Mouse (Mus musculus) layer of hippocampus, postnatal 36 days (tissue): ENCODE results near the gene Upf1. TPM values are rescaled to one million over a fixed set of nuclear protein-coding genes. Genes with fewer than 3 reads are reported as not detected.

Experiments
- DNase-seq, 2 experiments: peaks; one replicate each; pipeline ENCODE4 v3.0.0; 2022
- total RNA-seq, 2 experiments: library from RNA; stranded (reverse); gene quantifications; 2 replicates each; pipeline ENCODE4 v1.2.3; 2021

The Upf1 gene
- 10 to 100 TPM; 70.4 to 72.6 TPM for total RNA-seq

GRCm38 (mm10) chr8:70353194-70353817 is at the start of gene Upf1:
Upf1 (minus strand) TSS chr8:70353278.
- DNase-seq, result peak; percentile 99

- DNase-seq, result no peak
Observed at GRCm38 (mm10) chr8:70397611-70398563, 44.8 kb upstream of the Upf1 start.

GRCm38 (mm10) chr8:70396184-70396583 is 43.1 kb upstream of the Upf1 start:
- DNase-seq, result no peak

- no peak for DNase-seq
Observed at GRCm38 (mm10) chr8:70395649-70396048, 42.6 kb upstream of the Upf1 start.

GRCm38 (mm10) chr8:70394269-70394998 is 41.4 kb upstream of the Upf1 start:
- DNase-seq, result no peak

- DNase-seq, result no peak
Observed at GRCm38 (mm10) chr8:70393087-70393486, 40.0 kb upstream of the Upf1 start.

GRCm38 (mm10) chr8:70389678-70390077 is 36.6 kb upstream of the Upf1 start:
- no peak for DNase-seq

GRCm38 (mm10) chr8:70383287-70383686 is 30.2 kb upstream of the Upf1 start:
- DNase-seq, result peak; percentile 66 to 68

GRCm38 (mm10) chr8:70380069-70380468 is 27.0 kb upstream of the Upf1 start:
- DNase-seq, result no peak

- DNase-seq, result no peak
Observed at GRCm38 (mm10) chr8:70377049-70377448, 24.0 kb upstream of the Upf1 start.

GRCm38 (mm10) chr8:70376275-70376741 is 23.2 kb upstream of the Upf1 start:
- no peak for DNase-seq

GRCm38 (mm10) chr8:70375212-70375859 is 22.3 kb upstream of the Upf1 start:
- no peak for DNase-seq

- DNase-seq, result no peak
Observed at GRCm38 (mm10) chr8:70374318-70374927, 21.3 kb upstream of the Upf1 start.

GRCm38 (mm10) chr8:70373397-70374317 is 20.6 kb upstream of the Upf1 start, which contains the start of gene Comp:
Comp (plus strand) TSS chr8:70373558.
- no peak for DNase-seq

- no peak for DNase-seq
Observed at GRCm38 (mm10) chr8:70371951-70372350, 18.9 kb upstream of the Upf1 start.

- DNase-seq, result no peak
Observed at GRCm38 (mm10) chr8:70370476-70370875, 17.4 kb upstream of the Upf1 start.

GRCm38 (mm10) chr8:70366588-70366987 is 13.5 kb upstream of the Upf1 start:
- no peak for DNase-seq

- no peak for DNase-seq
Observed at GRCm38 (mm10) chr8:70364066-70364465, 11.0 kb upstream of the Upf1 start.

- no peak for DNase-seq
Observed at GRCm38 (mm10) chr8:70361484-70362032, 8.5 kb upstream of the Upf1 start.

GRCm38 (mm10) chr8:70360769-70361168 is 7.7 kb upstream of the Upf1 start:
- DNase-seq, result no peak
